Mouse (Mus musculus) midbrain, embryonic 11.5 days (tissue): Measurements from ENCODE around the gene Dnajc13. TPM values are rescaled to one million over a fixed set of nuclear protein-coding genes. Genes with fewer than 3 reads are reported as not detected.

Source experiments
- ATAC-seq: fragments of 200-750 bp; cut with Nextera tagmentation; 2 replicates; pipeline ENCODE4 v1.8.0; 2017; ENCODE audit warnings: moderate TSS enrichment, moderate library complexity; ENCODE audit not compliant: low FRiP score
- DNase-seq: peaks from one replicate; pipeline ENCODE4 v3.0.0; 2015; ENCODE audit warnings: low spot score; ENCODE audit errors: missing footprints
- H3K27ac ChIP-seq: fragments of 300-500 bp; sonication (generic); 2 replicates; pipeline ENCODE4 v1.5.1; 2014; ENCODE audit warnings: low read depth, low read length
- H3K27me3 ChIP-seq: fragments of 300-500 bp; sonication (generic); 2 replicates; pipeline ENCODE4 v1.6.1; 2014; ENCODE audit warnings: mild to moderate bottlenecking, low read length, moderate library complexity, mixed read lengths; ENCODE audit not compliant: control insufficient read depth, insufficient read depth
- H3K36me3 ChIP-seq: fragments of 300-500 bp; sonication (generic); 2 replicates; pipeline ENCODE4 v1.6.1; 2014; ENCODE audit warnings: mild to moderate bottlenecking, low read length, moderate library complexity, mixed read lengths; ENCODE audit not compliant: control insufficient read depth, insufficient read depth
- H3K4me1 ChIP-seq: fragments of 300-500 bp; sonication (generic); 2 replicates; pipeline ENCODE4 v1.6.1; 2014; ENCODE audit warnings: low read length; ENCODE audit not compliant: control insufficient read depth, insufficient read depth
- H3K4me2 ChIP-seq: fragments of 300-500 bp; sonication (generic); 2 replicates; pipeline ENCODE4 v1.6.1; 2014; ENCODE audit warnings: mild to moderate bottlenecking, moderate library complexity
- H3K4me3 ChIP-seq: fragments of 300-500 bp; sonication (generic); 2 replicates; pipeline ENCODE4 v1.5.1; 2014; ENCODE audit warnings: low read depth, low read length
- H3K9ac ChIP-seq: fragments of 300-500 bp; sonication (generic); 2 replicates; pipeline ENCODE4 v1.6.1; 2014; ENCODE audit warnings: low read length
- H3K9me3 ChIP-seq: fragments of 300-500 bp; sonication (generic); 2 replicates; pipeline ENCODE4 v1.6.1; 2016; ENCODE audit warnings: low read length; ENCODE audit not compliant: control insufficient read depth
- WGBS: fragments of 180-500 bp; shearing (Covaris S2); extraction: QIAGEN DNeasy Blood & Tissue Kit; methylation state at CpG from one replicate; pipeline ENCODE4 v1.1.7; 2014; 5-methylcytosine and 5-hydroxymethylcytosine counted together
- polyA plus RNA-seq: library from polyadenylated mRNA; unstranded; fragments of >200 nt; fragmentation: Nextera tagmentation; extraction: Ambion mirVana; gene quantifications from 2 replicates; pipeline ENCODE4 v1.2.1, GENCODE M21; 2014

The Dnajc13 gene
- polyA plus RNA-seq, 1 experiment from 2014 or later: 22.9 TPM

- Histone ChIP-seq H3K36me3 (peaks cover 3% of the 10 kb centered on the region), H3K4me1 (no peaks in the 10 kb centered on the region), H3K4me3 (no peak overlapping the region)
These were observed 58.9 kb downstream of the Dnajc13 start for GRCm38 (mm10) chr9:104203851-104204250.

GRCm38 (mm10) chr9:104194528-104194927 is 68.2 kb downstream of the Dnajc13 start:
- Histone ChIP-seq H3K9ac (no peak overlapping the region), H3K27me3 (no peaks in the 10 kb centered on the region), H3K4me2 (no peak overlapping the region), H3K36me3 (no peaks in the 10 kb centered on the region), H3K4me3 (no peak overlapping the region), H3K4me1 (no peaks in the 10 kb centered on the region), H3K9me3 (no peaks in the 10 kb centered on the region), H3K27ac (no peak overlapping the region)
- ATAC-seq: no peak
- WGBS: 38% methylated on average over 2 of the region's 2 CpGs
- DNase-seq: no peak

More at GRCm38 (mm10) chr9:104203851-104204250, 58.9 kb downstream of the Dnajc13 start:
- Histone ChIP-seq H3K27me3 (no peaks in the 10 kb centered on the region), H3K4me2 (no peak overlapping the region), H3K27ac (no peak overlapping the region), H3K9me3 (no peaks in the 10 kb centered on the region), H3K9ac (no peak overlapping the region)
- DNase-seq: peak; percentile 87
- 0 out of 2 replicates have a peak, but pooled peaks have one; percentile 30 for ATAC-seq
- 80% methylated on average over 3 of the region's 3 CpGs for WGBS

GRCm38 (mm10) chr9:104193900-104194299 is 68.8 kb downstream of the Dnajc13 start:
- H3K36me3 ChIP-seq: no peaks in the 10 kb centered on the region
- H3K9ac ChIP-seq: no peak overlapping the region
- no peak overlapping the region for H3K27ac ChIP-seq
- H3K27me3 ChIP-seq: no peaks in the 10 kb centered on the region
- WGBS: 87% methylated on average over 2 of the region's 2 CpGs
- no peak overlapping the region for H3K4me2 ChIP-seq
- DNase-seq (no peak), ATAC-seq (no peak)
- H3K4me1 ChIP-seq: no peaks in the 10 kb centered on the region
- no peak overlapping the region for H3K4me3 ChIP-seq
- no peaks in the 10 kb centered on the region for H3K9me3 ChIP-seq

GRCm38 (mm10) chr9:104193327-104193726 is 69.4 kb downstream of the Dnajc13 start:
- 86% methylated on average over 1 of the region's 1 CpGs for WGBS
- DNase-seq (no peak), ATAC-seq (no peak)
- Histone ChIP-seq H3K27me3 (no peaks in the 10 kb centered on the region), H3K4me3 (no peak overlapping the region), H3K9ac (no peak overlapping the region), H3K4me2 (no peak overlapping the region), H3K27ac (no peak overlapping the region), H3K36me3 (no peaks in the 10 kb centered on the region), H3K4me1 (no peaks in the 10 kb centered on the region), H3K9me3 (no peaks in the 10 kb centered on the region)

GRCm38 (mm10) chr9:104192513-104192912 is 70.2 kb downstream of the Dnajc13 start:
- H3K4me2 ChIP-seq: no peak overlapping the region
- H3K4me1 ChIP-seq: no peaks in the 10 kb centered on the region
- no peak overlapping the region for H3K9ac ChIP-seq
- H3K27me3 ChIP-seq: no peaks in the 10 kb centered on the region
- H3K27ac ChIP-seq: no peak overlapping the region
- ATAC-seq: no peak
- H3K36me3 ChIP-seq: no peaks in the 10 kb centered on the region
- no peaks in the 10 kb centered on the region for H3K9me3 ChIP-seq
- no peak overlapping the region for H3K4me3 ChIP-seq
- 89% methylated on average over 6 of the region's 6 CpGs for WGBS
- DNase-seq: no peak

- H3K4me1 ChIP-seq: no peaks in the 10 kb centered on the region
- no peak overlapping the region for H3K4me3 ChIP-seq
- no peak overlapping the region for H3K9ac ChIP-seq
- 96% methylated on average over 5 of the region's 5 CpGs for WGBS
- H3K4me2 ChIP-seq: no peak overlapping the region
- H3K27ac ChIP-seq: no peak overlapping the region
- ATAC-seq (no peak), DNase-seq (peak; percentile 51)
- H3K36me3 ChIP-seq: no peaks in the 10 kb centered on the region
- H3K27me3 ChIP-seq: no peaks in the 10 kb centered on the region
- H3K9me3 ChIP-seq: no peaks in the 10 kb centered on the region
These were observed 73.1 kb downstream of the Dnajc13 start for GRCm38 (mm10) chr9:104189657-104190056.

GRCm38 (mm10) chr9:104188704-104189103 is 74.0 kb downstream of the Dnajc13 start:
- ATAC-seq (no peak), DNase-seq (no peak)
- Histone ChIP-seq H3K4me2 (no peak overlapping the region), H3K4me1 (no peaks in the 10 kb centered on the region), H3K27me3 (no peaks in the 10 kb centered on the region), H3K27ac (no peak overlapping the region), H3K4me3 (no peak overlapping the region), H3K9ac (no peak overlapping the region), H3K9me3 (no peaks in the 10 kb centered on the region), H3K36me3 (no peaks in the 10 kb centered on the region)
- WGBS: 100% methylated on average over 1 of the region's 1 CpGs

GRCm38 (mm10) chr9:104187028-104187427 is 75.7 kb downstream of the Dnajc13 start:
- no peaks in the 10 kb centered on the region for H3K9me3 ChIP-seq
- H3K9ac ChIP-seq: no peak overlapping the region
- ATAC-seq (no peak), DNase-seq (peak; percentile 31)
- no peak overlapping the region for H3K4me2 ChIP-seq
- H3K27ac ChIP-seq: no peak overlapping the region
- no peaks in the 10 kb centered on the region for H3K27me3 ChIP-seq
- 94% methylated on average over 5 of the region's 5 CpGs for WGBS
- 0 out of 2 replicates have a peak, but pooled peaks cover 2% of the 10 kb centered on the region for H3K4me1 ChIP-seq
- H3K4me3 ChIP-seq: no peak overlapping the region
- H3K36me3 ChIP-seq: no peaks in the 10 kb centered on the region; the same call in 1 of the 2 replicates

- H3K27me3 ChIP-seq: no peaks in the 10 kb centered on the region
- H3K4me3 ChIP-seq: no peak overlapping the region
- WGBS: 93% methylated on average over 5 of the region's 5 CpGs
- no peak overlapping the region for H3K9ac ChIP-seq
- 0 out of 2 replicates have a peak, but pooled peaks cover 2% of the 10 kb centered on the region for H3K4me1 ChIP-seq
- H3K9me3 ChIP-seq: no peaks in the 10 kb centered on the region
- DNase-seq (no peak), ATAC-seq (no peak)
- no peak overlapping the region for H3K4me2 ChIP-seq
- H3K27ac ChIP-seq: no peak overlapping the region
- H3K36me3 ChIP-seq: peaks cover 15% of the 10 kb centered on the region; the same call in 1 of the 2 replicates
These were observed 79.5 kb downstream of the Dnajc13 start for GRCm38 (mm10) chr9:104183181-104183580.
